Mouse (Mus musculus) intestine, embryonic 15.5 days (tissue): ENCODE data around the gene Ppp5c. TPM values are rescaled to one million over a fixed set of nuclear protein-coding genes. Genes with fewer than 3 reads are reported as not detected.

ENCODE experiments used
- ATAC-seq: fragments of 200-750 bp; cut with Nextera tagmentation; 2 replicates; pipeline ENCODE4 v1.8.0; 2017; ENCODE audit warnings: moderate TSS enrichment, moderate library complexity
- H3K27ac ChIP-seq: fragments of 300-500 bp; sonication (generic); 2 replicates; pipeline ENCODE4 v1.5.1; 2015; ENCODE audit warnings: mild to moderate bottlenecking, inconsistent platforms
- H3K27me3 ChIP-seq: fragments of 300-500 bp; sonication (generic); replicated peaks from 2 replicates; pipeline ENCODE4 v1.6.1; 2015; ENCODE audit warnings: inconsistent platforms
- H3K36me3 ChIP-seq: fragments of 300-500 bp; sonication (generic); 2 replicates; pipeline ENCODE4 v1.6.1; 2015; ENCODE audit warnings: inconsistent platforms
- H3K4me1 ChIP-seq: fragments of 300-500 bp; sonication (generic); replicated peaks from 2 replicates; pipeline ENCODE4 v1.6.1; 2015; ENCODE audit warnings: inconsistent platforms
- H3K4me2 ChIP-seq: fragments of 300-500 bp; sonication (generic); replicated peaks from 2 replicates; pipeline ENCODE4 v1.6.1; 2015; ENCODE audit warnings: mild to moderate bottlenecking, inconsistent platforms
- H3K4me3 ChIP-seq: fragments of 300-500 bp; sonication (generic); replicated peaks from 2 replicates; pipeline ENCODE4 v1.5.1; 2015; ENCODE audit warnings: inconsistent platforms
- H3K9ac ChIP-seq: fragments of 300-500 bp; sonication (generic); 2 replicates; pipeline ENCODE4 v1.6.1; 2015; ENCODE audit warnings: inconsistent platforms
- H3K9me3 ChIP-seq: fragments of 300-500 bp; sonication (generic); 2 replicates; pipeline ENCODE4 v1.6.1; 2016; ENCODE audit warnings: inconsistent platforms
- WGBS: fragments of 180-500 bp; shearing (Covaris S2); methylation state at CpG from one replicate; pipeline ENCODE4 v1.1.7; 2015; 5-methylcytosine and 5-hydroxymethylcytosine counted together
- polyA plus RNA-seq: library from polyadenylated mRNA; unstranded; fragments of >200 nt; fragmentation: Nextera tagmentation; extraction: Ambion mirVana; gene quantifications from 2 replicates; pipeline ENCODE4 v1.2.1, GENCODE M21; 2015

Ppp5c gene
- polyA plus RNA-seq, 1 experiment from 2014 or later = 81.5 TPM

GRCm38 (mm10) chr7:17024141-17024540 is 3.6 kb downstream of the Ppp5c start:
- WGBS = 78% methylated on average over 6 of the region's 6 CpGs
- no peak for ATAC-seq
- peak overlapping the region; percentile 78; the same call in 1 of the 2 replicates for H3K27ac ChIP-seq
- H3K4me1 ChIP-seq = peaks cover 42% of the 10 kb centered on the region
- no peak overlapping the region for H3K4me3 ChIP-seq
- H3K27me3 ChIP-seq = no peaks in the 10 kb centered on the region
- H3K9ac ChIP-seq = no peak overlapping the region
- no peaks in the 10 kb centered on the region for H3K9me3 ChIP-seq
- H3K4me2 ChIP-seq = peak overlapping the region; percentile 74; the same call in 1 of the 2 replicates
- peaks cover 31% of the 10 kb centered on the region for H3K36me3 ChIP-seq

GRCm38 (mm10) chr7:17023701-17024100 is 4.0 kb downstream of the Ppp5c start:
- 64% methylated on average over 4 of the region's 4 CpGs for WGBS
- H3K36me3 ChIP-seq = peaks cover 31% of the 10 kb centered on the region
- peak overlapping the region; percentile 78; the same call in 1 of the 2 replicates for H3K27ac ChIP-seq
- peak overlapping the region; percentile 74; the same call in 1 of the 2 replicates for H3K4me2 ChIP-seq
- H3K27me3 ChIP-seq = no peaks in the 10 kb centered on the region
- no peak for ATAC-seq
- H3K4me1 ChIP-seq = peaks cover 39% of the 10 kb centered on the region
- no peak overlapping the region for H3K9ac ChIP-seq
- no peaks in the 10 kb centered on the region for H3K9me3 ChIP-seq
- no peak overlapping the region for H3K4me3 ChIP-seq

- no peak for ATAC-seq
- peaks cover 31% of the 10 kb centered on the region for H3K36me3 ChIP-seq
- H3K4me1 ChIP-seq = peaks cover 46% of the 10 kb centered on the region
- H3K4me2 ChIP-seq = no peak overlapping the region
- H3K9me3 ChIP-seq = no peaks in the 10 kb centered on the region
- H3K27me3 ChIP-seq = no peaks in the 10 kb centered on the region
- H3K27ac ChIP-seq = no peak overlapping the region
- H3K9ac ChIP-seq = no peak overlapping the region
- 96% methylated on average over 15 of the region's 15 CpGs for WGBS
- H3K4me3 ChIP-seq = no peak overlapping the region
Measured at GRCm38 (mm10) chr7:17022176-17022575, 5.5 kb downstream of the Ppp5c start.

GRCm38 (mm10) chr7:17019426-17020166 is 8.1 kb downstream of the Ppp5c start:
- no peaks in the 10 kb centered on the region for H3K9me3 ChIP-seq
- no peak overlapping the region for H3K9ac ChIP-seq
- H3K4me3 ChIP-seq = no peak overlapping the region
- no peak overlapping the region for H3K4me2 ChIP-seq
- WGBS = 87% methylated on average over 7 of the region's 7 CpGs
- peaks cover 45% of the 10 kb centered on the region for H3K36me3 ChIP-seq
- peaks cover 25% of the 10 kb centered on the region for H3K4me1 ChIP-seq
- no peaks in the 10 kb centered on the region for H3K27me3 ChIP-seq
- H3K27ac ChIP-seq = no peak overlapping the region
- ATAC-seq = no peak

GRCm38 (mm10) chr7:17017921-17018320 is 9.8 kb downstream of the Ppp5c start:
- ATAC-seq = no peak
- WGBS = 82% methylated on average over 2 of the region's 2 CpGs
- H3K9me3 ChIP-seq = no peaks in the 10 kb centered on the region
- H3K4me1 ChIP-seq = peaks cover 12% of the 10 kb centered on the region
- peak overlapping the region; percentile 14; the same call in 1 of the 2 replicates for H3K9ac ChIP-seq
- H3K4me3 ChIP-seq = no peak overlapping the region
- H3K36me3 ChIP-seq = peaks cover 62% of the 10 kb centered on the region
- no peaks in the 10 kb centered on the region for H3K27me3 ChIP-seq
- no peak overlapping the region for H3K4me2 ChIP-seq
- peak overlapping the region; percentile 49 for H3K27ac ChIP-seq

- Histone ChIP-seq H3K9ac (no peak overlapping the region), H3K9me3 (no peaks in the 10 kb centered on the region), H3K27ac (peak overlapping the region; percentile 49), H3K4me3 (no peak overlapping the region), H3K27me3 (no peaks in the 10 kb centered on the region), H3K4me1 (peaks cover 12% of the 10 kb centered on the region), H3K36me3 (peaks cover 65% of the 10 kb centered on the region), H3K4me2 (0 out of 2 replicates have a peak overlapping the region, but pooled peaks have one; percentile 0)
- WGBS = 28% methylated on average over 1 of the region's 1 CpGs
- peak; percentile 97 for ATAC-seq
Measured at GRCm38 (mm10) chr7:17017036-17017435, 10.7 kb downstream of the Ppp5c start.

GRCm38 (mm10) chr7:17015381-17015780 is 12.3 kb downstream of the Ppp5c start:
- 86% methylated on average over 6 of the region's 6 CpGs for WGBS
- no peaks in the 10 kb centered on the region for H3K9me3 ChIP-seq
- no peaks in the 10 kb centered on the region for H3K27me3 ChIP-seq
- H3K36me3 ChIP-seq = peaks cover 60% of the 10 kb centered on the region
- no peak for ATAC-seq
- peaks cover 12% of the 10 kb centered on the region for H3K4me1 ChIP-seq
- no peak overlapping the region for H3K4me3 ChIP-seq
- no peak overlapping the region for H3K27ac ChIP-seq
- no peak overlapping the region for H3K4me2 ChIP-seq
- H3K9ac ChIP-seq = no peak overlapping the region

GRCm38 (mm10) chr7:17011909-17012590 is 15.7 kb downstream of the Ppp5c start:
- Histone ChIP-seq H3K27me3 (no peaks in the 10 kb centered on the region), H3K36me3 (peaks cover 68% of the 10 kb centered on the region), H3K4me2 (no peak overlapping the region), H3K4me1 (0 out of 2 replicates have a peak, but pooled peaks cover 2% of the 10 kb centered on the region), H3K4me3 (no peak overlapping the region), H3K27ac (no peak overlapping the region), H3K9me3 (no peaks in the 10 kb centered on the region), H3K9ac (no peak overlapping the region)
- WGBS = 95% methylated on average over 7 of the region's 7 CpGs
- no peak for ATAC-seq

- Histone ChIP-seq H3K4me1 (0 out of 2 replicates have a peak, but pooled peaks cover 3% of the 10 kb centered on the region), H3K4me3 (no peak overlapping the region), H3K9me3 (no peaks in the 10 kb centered on the region), H3K27me3 (no peaks in the 10 kb centered on the region), H3K27ac (no peak overlapping the region), H3K9ac (no peak overlapping the region), H3K4me2 (no peak overlapping the region), H3K36me3 (peaks cover 75% of the 10 kb centered on the region)
- 89% methylated on average over 5 of the region's 5 CpGs for WGBS
- no peak for ATAC-seq
Measured at GRCm38 (mm10) chr7:17010010-17010347, 17.7 kb downstream of the Ppp5c start.

GRCm38 (mm10) chr7:17009326-17010009 is 18.3 kb downstream of the Ppp5c start:
- Histone ChIP-seq H3K4me3 (no peak overlapping the region), H3K9me3 (no peaks in the 10 kb centered on the region), H3K4me2 (no peak overlapping the region), H3K27ac (no peak overlapping the region), H3K4me1 (0 out of 2 replicates have a peak, but pooled peaks cover 6% of the 10 kb centered on the region), H3K36me3 (peaks cover 74% of the 10 kb centered on the region), H3K9ac (no peak overlapping the region), H3K27me3 (no peaks in the 10 kb centered on the region)
- WGBS = 89% methylated on average over 16 of the region's 16 CpGs
- ATAC-seq = no peak

GRCm38 (mm10) chr7:17007300-17007699 is 20.4 kb downstream of the Ppp5c start:
- no peak for ATAC-seq

GRCm38 (mm10) chr7:17004716-17005115 is 23.0 kb downstream of the Ppp5c start:
- Histone ChIP-seq H3K36me3 (peaks cover 50% of the 10 kb centered on the region), H3K9me3 (no peaks in the 10 kb centered on the region), H3K4me1 (peaks cover 11% of the 10 kb centered on the region; the same call in 1 of the 2 replicates), H3K27ac (no peak overlapping the region), H3K4me2 (no peak overlapping the region), H3K4me3 (no peak overlapping the region), H3K27me3 (no peaks in the 10 kb centered on the region), H3K9ac (no peak overlapping the region)
- WGBS = 78% methylated on average over 7 of the region's 7 CpGs
- no peak for ATAC-seq

More at GRCm38 (mm10) chr7:17007300-17007699, 20.4 kb downstream of the Ppp5c start:
- H3K36me3 ChIP-seq = peaks cover 53% of the 10 kb centered on the region
- no peak overlapping the region for H3K4me2 ChIP-seq
- no peaks in the 10 kb centered on the region for H3K27me3 ChIP-seq
- peaks cover 11% of the 10 kb centered on the region; the same call in 1 of the 2 replicates for H3K4me1 ChIP-seq
- no peak overlapping the region for H3K4me3 ChIP-seq
- H3K27ac ChIP-seq = no peak overlapping the region
- H3K9ac ChIP-seq = no peak overlapping the region
- H3K9me3 ChIP-seq = no peaks in the 10 kb centered on the region
- WGBS = 80% methylated on average over 4 of the region's 4 CpGs
